Mouse (Mus musculus): ENCODE results near the gene Fan1.

DNA sequence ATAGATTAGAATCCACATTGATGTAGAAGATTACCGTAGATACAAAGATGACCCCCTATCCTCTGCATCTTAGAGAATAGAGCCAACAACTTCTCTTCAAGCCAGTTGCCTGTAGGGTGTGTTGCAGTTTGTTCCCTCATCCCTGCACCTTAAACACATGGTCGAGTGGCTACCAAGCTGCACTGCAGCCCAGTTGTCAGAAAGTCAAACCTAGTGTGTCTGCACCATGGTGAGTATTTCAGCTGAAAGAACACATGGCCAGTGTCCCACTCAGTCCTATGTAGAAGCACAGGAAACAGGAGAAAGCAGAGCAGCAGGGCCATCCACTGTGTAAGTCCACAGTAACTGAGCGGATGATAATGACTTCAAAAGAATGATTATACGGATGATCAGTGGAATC lies 46.4 kb downstream of the Fan1 start:
- TF ChIP-seq CTCF (IDR thresholded peaks at IDR 0.05; ENCODE audit: insufficient read depth, low read length) (no peak), POLR2A (IDR thresholded peaks at IDR 0.05; ENCODE audit: borderline replicate concordance, extremely low read depth, low read depth, low read length) (no peak)

Measured in lung, adult 2 months (tissue).